Mouse (Mus musculus): Measurements from ENCODE around the gene Rpl6.
A peak's percentile ranks its signal among the peaks of the same experiment; 100 is the strongest.

Gene Rpl6

GRCm38 (mm10) chr5:121204132-121205089, at the start of gene Rpl6:
TSS of gene Rpl6 (plus strand) at chr5:121204481.
- peak; percentile 71 to 75 for DNase-seq (ENCODE audit: low spot score in 2 of 2)

GRCm38 (mm10) chr5:121156121-121156520, 48.2 kb upstream of the Rpl6 start:
- DNase-seq (ENCODE audit: low spot score in 2 of 2): no peak

- DNase-seq (ENCODE audit: low spot score in 2 of 2): no peak
These were observed 47.3 kb upstream of the Rpl6 start for GRCm38 (mm10) chr5:121157017-121157416.

GRCm38 (mm10) chr5:121157489-121157888, 46.8 kb upstream of the Rpl6 start:
- DNase-seq (ENCODE audit: low spot score in 2 of 2): no peak

GRCm38 (mm10) chr5:121158966-121159365, 45.3 kb upstream of the Rpl6 start:
- no peak for DNase-seq (ENCODE audit: low spot score in 2 of 2)

GRCm38 (mm10) chr5:121162285-121162684, 42.0 kb upstream of the Rpl6 start:
- no peak for DNase-seq (ENCODE audit: low spot score in 2 of 2)

GRCm38 (mm10) chr5:121162923-121163322, 41.4 kb upstream of the Rpl6 start:
- no peak for DNase-seq (ENCODE audit: low spot score in 2 of 2)

- DNase-seq (ENCODE audit: low spot score in 2 of 2): no peak
These were observed 37.4 kb upstream of the Rpl6 start for GRCm38 (mm10) chr5:121166884-121167283.

GRCm38 (mm10) chr5:121169588-121169987, 34.7 kb upstream of the Rpl6 start:
- DNase-seq (ENCODE audit: low spot score in 2 of 2): no peak

- no peak for DNase-seq (ENCODE audit: low spot score in 2 of 2)
These were observed 31.4 kb upstream of the Rpl6 start for GRCm38 (mm10) chr5:121172835-121173234.

GRCm38 (mm10) chr5:121179077-121179857, 25.0 kb upstream of the Rpl6 start:
- DNase-seq (ENCODE audit: low spot score in 2 of 2): no peak

GRCm38 (mm10) chr5:121183269-121183668, 21.0 kb upstream of the Rpl6 start:
- no peak for DNase-seq (ENCODE audit: low spot score in 2 of 2)

- no peak for DNase-seq (ENCODE audit: low spot score in 2 of 2)
These were observed 19.9 kb upstream of the Rpl6 start for GRCm38 (mm10) chr5:121184375-121184774.

GRCm38 (mm10) chr5:121184945-121185551, 19.2 kb upstream of the Rpl6 start:
- DNase-seq (ENCODE audit: low spot score in 2 of 2): no peak

- no peak for DNase-seq (ENCODE audit: low spot score in 2 of 2)
These were observed 16.7 kb upstream of the Rpl6 start for GRCm38 (mm10) chr5:121187580-121188001.

- DNase-seq (ENCODE audit: low spot score in 2 of 2): no peak
These were observed 16.0 kb upstream of the Rpl6 start for GRCm38 (mm10) chr5:121188265-121188664.

- DNase-seq (ENCODE audit: low spot score in 2 of 2): no peak
These were observed 15.1 kb upstream of the Rpl6 start for GRCm38 (mm10) chr5:121189182-121189581.

- no peak for DNase-seq (ENCODE audit: low spot score in 2 of 2)
These were observed 14.0 kb upstream of the Rpl6 start for GRCm38 (mm10) chr5:121190210-121190835.

GRCm38 (mm10) chr5:121190836-121191583, 13.3 kb upstream of the Rpl6 start, which contains the start of gene Ptpn11:
TSS of gene Ptpn11 (minus strand) at chr5:121191397.
- DNase-seq (ENCODE audit: low spot score in 2 of 2): peak in 1 of 2 experiments; percentile 72

- no peak for DNase-seq (ENCODE audit: low spot score in 2 of 2)
These were observed 12.7 kb upstream of the Rpl6 start for GRCm38 (mm10) chr5:121191584-121191906.

GRCm38 (mm10) chr5:121194173-121194572, 10.1 kb upstream of the Rpl6 start:
- DNase-seq (ENCODE audit: low spot score in 2 of 2): no peak
